Mouse (Mus musculus) lung, adult 2 months (tissue): ENCODE results near the gene Prpf3. TPM values are rescaled to one million over a fixed set of nuclear protein-coding genes. Genes with fewer than 3 reads are reported as not detected.
"Not testable (repeated sequence)": the region's sequence is repeated elsewhere in the genome, so short reads cannot be mapped to it uniquely, and the experiment has no call there.

Experiments used
- DNase-seq: peaks from one replicate; pipeline ENCODE4 v3.0.0; 2022
- H3K4me1 ChIP-seq: fragments of 200-500 bp; 2 replicates; pipeline ENCODE4 v1.6.1; 2011; ENCODE audit warnings: low read length; ENCODE audit not compliant: control insufficient read depth, insufficient read depth
- H3K4me3 ChIP-seq: fragments of 200-500 bp; replicated peaks from 2 replicates; pipeline ENCODE3; 2011; ENCODE audit warnings: low read depth, mild to moderate bottlenecking, control low read depth, low read length; ENCODE audit errors: extremely low read depth
- CTCF ChIP-seq: fragments of 200-500 bp; IDR thresholded peaks from 2 replicates; pipeline ENCODE4 v1.5.1; 2011; ENCODE audit warnings: mild to moderate bottlenecking, low read length, control low read depth; ENCODE audit not compliant: insufficient read depth
- POLR2A ChIP-seq: fragments of 200-500 bp; IDR thresholded peaks from 2 replicates; pipeline ENCODE4 v1.6.1; 2011; ENCODE audit warnings: low read depth, mild to moderate bottlenecking, control low read depth, low read length, borderline replicate concordance; ENCODE audit errors: extremely low read depth
- WGBS: fragments of 180-500 bp; shearing (Covaris S2); methylation state at CpG from one replicate; pipeline ENCODE4 v1.1.7; 2018; 5-methylcytosine and 5-hydroxymethylcytosine counted together
- polyA plus RNA-seq: library from polyadenylated mRNA; depleted of rRNA; stranded (reverse); fragments of >200 nt; gene quantifications from 2 replicates; pipeline ENCODE4 v1.2.3, GENCODE M21; 2012

The Prpf3 gene
- polyA plus RNA-seq, 1 experiment = 13.2 TPM

DNA sequence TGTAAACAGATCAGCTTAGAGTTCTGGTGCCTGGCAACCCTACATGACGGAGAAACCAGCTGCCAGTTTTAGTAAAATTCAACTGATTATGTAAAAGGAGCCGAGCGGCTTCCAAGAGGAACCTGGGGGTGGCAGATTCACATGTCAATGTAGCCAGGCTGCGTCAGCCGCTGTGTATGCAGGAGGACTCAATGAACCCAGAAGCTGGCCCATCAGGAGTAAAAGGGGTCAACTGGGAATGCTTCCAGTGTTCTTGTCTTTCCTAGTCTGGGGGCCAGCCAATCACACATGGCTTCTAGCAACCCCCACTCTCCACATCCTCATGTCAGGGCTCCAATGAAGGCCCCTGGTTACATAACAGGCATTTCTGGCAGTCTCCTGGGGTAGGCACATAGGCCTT is 9.4 kb upstream of the Prpf3 start:
- 75% methylated on average over 5 of the region's 5 CpGs for WGBS
- no peak for DNase-seq
- TF ChIP-seq CTCF (no peak), POLR2A (no peak)
- no peaks in the 10 kb centered on the region for H3K4me1 ChIP-seq
- H3K4me3 ChIP-seq = no peak overlapping the region

DNA sequence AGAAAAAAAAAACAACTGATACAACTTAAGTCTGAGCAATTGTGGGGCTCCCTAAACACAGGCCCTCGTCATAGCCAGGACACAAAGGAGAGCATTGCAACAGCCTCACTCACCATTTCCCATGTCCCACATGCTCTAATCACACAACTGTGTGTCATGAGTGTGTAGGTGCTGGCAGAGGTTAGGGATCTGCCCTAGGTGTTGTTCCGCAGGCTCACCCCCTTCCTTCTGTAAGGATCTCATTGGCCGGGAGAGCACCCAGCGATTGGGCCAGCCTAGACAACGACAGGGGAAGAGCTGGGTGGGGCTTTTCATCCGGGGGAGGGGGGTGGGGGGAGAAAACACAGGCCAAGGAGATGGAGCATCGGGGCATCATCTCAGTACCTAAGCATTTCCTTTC is 7.9 kb upstream of the Prpf3 start:
- TF ChIP-seq POLR2A (no peak), CTCF (no peak)
- H3K4me3 ChIP-seq = no peak overlapping the region
- WGBS = 57% methylated on average over 7 of the region's 7 CpGs
- DNase-seq = no peak
- H3K4me1 ChIP-seq = no peaks in the 10 kb centered on the region

DNA sequence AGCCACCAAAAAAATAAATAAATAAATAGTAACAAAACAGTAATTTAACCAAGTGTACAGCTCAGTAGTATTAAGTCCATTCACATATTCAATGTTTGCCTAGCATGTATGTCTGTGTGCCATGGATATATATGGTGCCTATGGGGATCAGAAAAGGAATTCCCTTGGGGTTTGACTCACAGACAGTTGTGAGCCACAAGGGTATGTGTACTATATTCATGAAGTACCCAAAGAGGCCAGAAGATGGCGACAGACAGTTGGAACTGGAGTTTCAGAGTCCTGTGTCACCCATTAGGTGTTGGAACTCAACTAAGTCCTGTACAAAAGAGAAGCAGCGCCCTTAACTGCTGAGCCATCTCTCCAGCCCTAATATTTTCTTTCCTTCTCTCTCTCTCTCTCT is 6.1 kb upstream of the Prpf3 start:
- 43% methylated on average over 2 of the region's 2 CpGs for WGBS
- no peak for DNase-seq

DNA sequence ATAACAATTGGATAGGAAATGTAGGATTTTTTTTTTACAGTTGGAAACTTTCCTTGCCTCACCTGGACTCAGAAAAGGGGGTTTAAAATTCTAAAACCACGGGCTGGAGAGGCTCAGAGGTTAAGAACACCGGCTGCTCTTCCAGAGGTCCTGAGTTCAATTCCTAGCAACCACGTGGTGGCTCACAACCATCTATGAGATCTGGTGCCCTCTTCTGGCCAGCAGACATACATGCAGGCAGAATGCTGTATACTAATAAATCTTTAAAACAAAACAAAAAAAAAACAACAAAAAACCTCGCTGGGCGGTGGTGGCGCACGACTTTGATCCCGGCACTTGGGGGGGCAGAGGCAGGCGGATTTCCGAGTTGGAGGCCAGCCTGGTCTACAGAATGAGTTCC is 5.5 kb upstream of the Prpf3 start:
- no peak overlapping the region for H3K4me3 ChIP-seq
- TF ChIP-seq CTCF (peak; percentile 24; the same call in 1 of the 2 replicates), POLR2A (no peak)
- H3K4me1 ChIP-seq = no peaks in the 10 kb centered on the region; the same call in 1 of the 2 replicates
- 71% methylated on average over 10 of the region's 10 CpGs for WGBS
- DNase-seq = no peak

More for the DNA sequence above, 6.1 kb upstream of the Prpf3 start:
- no peak for TF ChIP-seq POLR2A
- TF ChIP-seq CTCF = peak; percentile 39; the same call in 1 of the 2 replicates
- H3K4me1 ChIP-seq = no peaks in the 10 kb centered on the region
- no peak overlapping the region for H3K4me3 ChIP-seq

DNA sequence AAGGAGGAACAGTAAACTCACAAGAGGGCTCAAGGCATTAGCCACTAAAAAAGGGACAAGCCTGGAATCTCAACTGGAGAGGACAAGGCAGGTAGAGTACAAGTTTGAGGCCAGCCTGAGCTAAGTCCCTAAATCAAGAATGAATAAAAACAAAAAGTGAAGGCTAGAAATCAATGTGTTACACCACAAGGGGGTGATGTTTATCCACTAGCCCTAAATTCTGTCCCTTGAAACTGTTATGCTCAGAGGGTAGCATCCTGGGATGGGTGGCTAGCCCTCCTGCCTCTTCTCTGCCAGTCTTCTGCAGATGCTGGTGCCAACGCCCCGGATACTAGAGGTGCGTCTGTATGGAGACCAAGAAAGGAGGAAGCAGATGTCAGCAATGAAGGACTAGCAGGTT is 4.6 kb upstream of the Prpf3 start:
- H3K4me3 ChIP-seq = no peak overlapping the region
- TF ChIP-seq POLR2A (no peak), CTCF (no peak)
- DNase-seq = no peak
- no peaks in the 10 kb centered on the region; the same call in 1 of the 2 replicates for H3K4me1 ChIP-seq
- 83% methylated on average over 3 of the region's 3 CpGs for WGBS

- not testable (repeated sequence) for DNase-seq, H3K4me3 ChIP-seq, H3K4me1 ChIP-seq
- 72% methylated on average over 3 of the region's 3 CpGs for WGBS
Measured at GRCm38 (mm10) chr3:95858278-95858677, 2.6 kb upstream of the Prpf3 start.

DNA sequence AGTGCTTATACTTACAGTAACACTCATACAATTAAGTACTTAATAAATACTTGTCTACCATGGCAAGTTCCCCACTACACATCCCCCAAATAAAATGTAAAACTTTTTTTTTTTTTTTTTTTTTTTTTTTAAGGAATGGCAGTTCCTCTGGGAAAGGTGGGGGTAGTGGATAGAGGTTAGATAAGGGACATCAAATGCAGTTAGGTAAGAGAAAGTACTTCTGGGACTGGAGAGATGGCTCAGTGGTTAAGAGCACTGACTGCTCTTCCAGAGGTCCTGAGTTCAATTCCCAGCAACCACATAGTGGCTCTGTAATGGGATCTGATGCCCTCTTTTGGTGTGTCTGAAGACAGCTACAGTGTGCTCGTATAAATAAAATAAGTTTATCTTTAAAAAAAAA is 1.4 kb upstream of the Prpf3 start:
- H3K4me1 ChIP-seq, DNase-seq, H3K4me3 ChIP-seq: not testable (repeated sequence)
- 68% methylated on average over 1 of the region's 1 CpGs for WGBS

GRCm38 (mm10) chr3:95856115-95856514 is 430 bp upstream of the Prpf3 start:
- TF ChIP-seq POLR2A (no peak), CTCF (no peak)
- peak overlapping the region; percentile 95 for H3K4me3 ChIP-seq
- DNase-seq = no peak
- H3K4me1 ChIP-seq = no peaks in the 10 kb centered on the region; the same call in 1 of the 2 replicates
- 20% methylated on average over 7 of the region's 7 CpGs for WGBS

- Histone ChIP-seq H3K4me1 (no peaks in the 10 kb centered on the region; the same call in 1 of the 2 replicates), H3K4me3 (no peak overlapping the region)
- no peak for DNase-seq
- TF ChIP-seq CTCF (no peak), POLR2A (no peak)
- 92% methylated on average over 8 of the region's 8 CpGs for WGBS
Measured at GRCm38 (mm10) chr3:95851317-95851716, 4.4 kb downstream of the Prpf3 start.

- DNase-seq = no peak
- no peak for TF ChIP-seq CTCF
- TF ChIP-seq POLR2A = no peak
- no peak overlapping the region for H3K4me3 ChIP-seq
- WGBS = 81% methylated on average over 4 of the region's 4 CpGs
- H3K4me1 ChIP-seq = no peaks in the 10 kb centered on the region; the same call in 1 of the 2 replicates
Measured at GRCm38 (mm10) chr3:95850611-95851010, 5.1 kb downstream of the Prpf3 start.

- TF ChIP-seq CTCF (no peak), POLR2A (no peak)
- H3K4me1 ChIP-seq = no peaks in the 10 kb centered on the region
- WGBS = 83% methylated on average over 3 of the region's 3 CpGs
- DNase-seq = no peak
- no peak overlapping the region for H3K4me3 ChIP-seq
Measured at GRCm38 (mm10) chr3:95842503-95843214, 13.0 kb downstream of the Prpf3 start.
